Mouse (Mus musculus): Measurements from ENCODE around the gene Pold1. TPM values are rescaled to one million over a fixed set of nuclear protein-coding genes. Genes with fewer than 3 reads are reported as not detected.

The Pold1 gene
- polyA plus RNA-seq, 1 experiment from 2014 or later: 9.4 TPM

DNA sequence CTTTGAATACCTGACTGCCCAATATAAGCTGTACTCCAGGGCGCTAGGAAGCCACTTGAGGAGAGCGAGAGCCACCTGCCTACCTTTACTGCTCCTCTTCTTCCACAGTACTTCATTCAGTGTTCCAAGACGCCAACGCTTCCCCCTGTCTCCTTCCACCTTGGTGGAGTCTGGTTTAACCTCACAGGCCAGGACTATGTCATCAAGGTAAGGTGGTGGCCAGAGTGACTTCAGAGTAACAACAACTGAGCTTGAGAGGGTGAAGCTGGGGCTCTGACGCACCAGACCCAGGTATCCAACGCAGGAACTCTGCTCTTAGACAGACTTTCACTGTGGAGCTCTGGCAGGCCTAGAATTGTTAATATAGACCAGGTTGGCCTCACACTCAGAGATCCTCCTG, 37.0 kb upstream of the Pold1 start:
- Histone ChIP-seq H3K9me3 (ENCODE audit: control insufficient read depth, low read length) (no peaks in the 10 kb centered on the region), H3K4me2 (ENCODE audit: low read depth, low read length) (no peak overlapping the region), H3K36me3 (ENCODE audit: control insufficient read depth, insufficient read depth, low read length) (no peaks in the 10 kb centered on the region), H3K27me3 (ENCODE audit: control insufficient read depth, insufficient read depth, low read length) (peaks cover 3% of the 10 kb centered on the region; the same call in 1 of the 2 replicates), H3K9ac (replicated peaks; ENCODE audit: low read depth, low read length) (no peak overlapping the region), H3K4me3 (ENCODE audit: low read depth, low read length) (no peak overlapping the region), H3K4me1 (ENCODE audit: control insufficient read depth, insufficient read depth, low read length) (peaks cover 21% of the 10 kb centered on the region), H3K27ac (ENCODE audit: low read depth, low read length) (no peak overlapping the region)
- WGBS: 94% methylated on average over 6 of the region's 6 CpGs
- ATAC-seq (ENCODE audit: low read depth): no peak

GRCm38 (mm10) chr7:44584921-44585320, 36.3 kb upstream of the Pold1 start:
- Histone ChIP-seq H3K4me1 (ENCODE audit: control insufficient read depth, insufficient read depth, low read length) (peaks cover 21% of the 10 kb centered on the region), H3K27ac (ENCODE audit: low read depth, low read length) (no peak overlapping the region), H3K9ac (replicated peaks; ENCODE audit: low read depth, low read length) (no peak overlapping the region), H3K27me3 (ENCODE audit: control insufficient read depth, insufficient read depth, low read length) (peaks cover 3% of the 10 kb centered on the region; the same call in 1 of the 2 replicates), H3K4me3 (ENCODE audit: low read depth, low read length) (no peak overlapping the region), H3K36me3 (ENCODE audit: control insufficient read depth, insufficient read depth, low read length) (no peaks in the 10 kb centered on the region), H3K9me3 (ENCODE audit: control insufficient read depth, low read length) (no peaks in the 10 kb centered on the region), H3K4me2 (ENCODE audit: low read depth, low read length) (no peak overlapping the region)
- no peak for ATAC-seq (ENCODE audit: low read depth)
- 86% methylated on average over 6 of the region's 6 CpGs for WGBS

- WGBS: 83% methylated on average over 4 of the region's 4 CpGs
- Histone ChIP-seq H3K27ac (ENCODE audit: low read depth, low read length) (no peak overlapping the region), H3K36me3 (ENCODE audit: control insufficient read depth, insufficient read depth, low read length) (no peaks in the 10 kb centered on the region), H3K9me3 (ENCODE audit: control insufficient read depth, low read length) (no peaks in the 10 kb centered on the region), H3K9ac (replicated peaks; ENCODE audit: low read depth, low read length) (no peak overlapping the region), H3K4me2 (ENCODE audit: low read depth, low read length) (no peak overlapping the region), H3K27me3 (ENCODE audit: control insufficient read depth, insufficient read depth, low read length) (peaks cover 3% of the 10 kb centered on the region; the same call in 1 of the 2 replicates), H3K4me1 (ENCODE audit: control insufficient read depth, insufficient read depth, low read length) (peaks cover 17% of the 10 kb centered on the region), H3K4me3 (ENCODE audit: low read depth, low read length) (no peak overlapping the region)
- no peak for ATAC-seq (ENCODE audit: low read depth)
Observed at GRCm38 (mm10) chr7:44584265-44584804, 35.7 kb upstream of the Pold1 start.

- 93% methylated on average over 1 of the region's 1 CpGs for WGBS
Observed at GRCm38 (mm10) chr7:44583146-44583545, 34.5 kb upstream of the Pold1 start.

GRCm38 (mm10) chr7:44582709-44583108, 34.1 kb upstream of the Pold1 start:
- H3K36me3 ChIP-seq (ENCODE audit: control insufficient read depth, insufficient read depth, low read length): no peaks in the 10 kb centered on the region
- WGBS: 79% methylated on average over 5 of the region's 5 CpGs
- H3K9me3 ChIP-seq (ENCODE audit: control insufficient read depth, low read length): no peaks in the 10 kb centered on the region
- no peak overlapping the region for H3K27ac ChIP-seq (ENCODE audit: low read depth, low read length)
- no peak overlapping the region for H3K9ac ChIP-seq (replicated peaks; ENCODE audit: low read depth, low read length)
- peaks cover 5% of the 10 kb centered on the region; the same call in 1 of the 2 replicates for H3K4me1 ChIP-seq (ENCODE audit: control insufficient read depth, insufficient read depth, low read length)
- peaks cover 2% of the 10 kb centered on the region; the same call in 1 of the 2 replicates for H3K27me3 ChIP-seq (ENCODE audit: control insufficient read depth, insufficient read depth, low read length)
- H3K4me2 ChIP-seq (ENCODE audit: low read depth, low read length): no peak overlapping the region
- no peak overlapping the region for H3K4me3 ChIP-seq (ENCODE audit: low read depth, low read length)
- ATAC-seq (ENCODE audit: low read depth): no peak

More at GRCm38 (mm10) chr7:44583146-44583545, 34.5 kb upstream of the Pold1 start:
- Histone ChIP-seq H3K27ac (ENCODE audit: low read depth, low read length) (no peak overlapping the region), H3K27me3 (ENCODE audit: control insufficient read depth, insufficient read depth, low read length) (peaks cover 3% of the 10 kb centered on the region; the same call in 1 of the 2 replicates), H3K36me3 (ENCODE audit: control insufficient read depth, insufficient read depth, low read length) (no peaks in the 10 kb centered on the region), H3K9ac (replicated peaks; ENCODE audit: low read depth, low read length) (no peak overlapping the region), H3K9me3 (ENCODE audit: control insufficient read depth, low read length) (no peaks in the 10 kb centered on the region), H3K4me1 (ENCODE audit: control insufficient read depth, insufficient read depth, low read length) (peaks cover 9% of the 10 kb centered on the region), H3K4me3 (ENCODE audit: low read depth, low read length) (no peak overlapping the region), H3K4me2 (ENCODE audit: low read depth, low read length) (no peak overlapping the region)
- ATAC-seq (ENCODE audit: low read depth): no peak

DNA sequence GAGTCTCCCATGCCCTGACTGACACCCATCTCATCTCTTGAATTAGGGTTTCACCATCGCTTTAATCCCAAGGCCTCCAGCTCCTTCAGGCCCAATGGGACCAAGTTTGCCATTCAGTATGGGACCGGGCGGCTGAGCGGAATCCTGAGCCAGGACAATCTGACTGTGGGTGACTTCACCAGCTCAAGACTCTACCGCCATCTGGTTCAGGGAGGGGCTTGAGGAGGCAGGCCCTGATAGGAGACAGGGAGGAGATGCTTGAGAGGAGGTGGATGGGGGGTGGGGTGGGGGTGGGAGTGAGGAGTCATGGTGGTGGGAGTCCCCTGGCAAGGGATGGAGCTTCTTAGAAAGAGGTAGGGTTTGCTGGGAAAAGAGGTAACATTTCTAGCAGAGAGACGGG, 33.0 kb upstream of the Pold1 start:
- 78% methylated on average over 6 of the region's 6 CpGs for WGBS
- no peaks in the 10 kb centered on the region for H3K27me3 ChIP-seq (ENCODE audit: control insufficient read depth, insufficient read depth, low read length)
- H3K9ac ChIP-seq (replicated peaks; ENCODE audit: low read depth, low read length): no peak overlapping the region
- no peak for ATAC-seq (ENCODE audit: low read depth)
- H3K4me2 ChIP-seq (ENCODE audit: low read depth, low read length): no peak overlapping the region
- H3K4me1 ChIP-seq (ENCODE audit: control insufficient read depth, insufficient read depth, low read length): no peaks in the 10 kb centered on the region
- no peaks in the 10 kb centered on the region for H3K36me3 ChIP-seq (ENCODE audit: control insufficient read depth, insufficient read depth, low read length)
- H3K4me3 ChIP-seq (ENCODE audit: low read depth, low read length): no peak overlapping the region
- H3K27ac ChIP-seq (ENCODE audit: low read depth, low read length): no peak overlapping the region
- no peaks in the 10 kb centered on the region for H3K9me3 ChIP-seq (ENCODE audit: control insufficient read depth, low read length)

GRCm38 (mm10) chr7:44576333-44576844, 27.7 kb upstream of the Pold1 start:
- no peak overlapping the region for H3K4me3 ChIP-seq (ENCODE audit: low read depth, low read length)
- no peak for ATAC-seq (ENCODE audit: low read depth)
- no peaks in the 10 kb centered on the region for H3K27me3 ChIP-seq (ENCODE audit: control insufficient read depth, insufficient read depth, low read length)
- no peaks in the 10 kb centered on the region for H3K4me1 ChIP-seq (ENCODE audit: control insufficient read depth, insufficient read depth, low read length)
- H3K9ac ChIP-seq (replicated peaks; ENCODE audit: low read depth, low read length): no peak overlapping the region
- 58% methylated on average over 5 of the region's 5 CpGs for WGBS
- no peaks in the 10 kb centered on the region for H3K9me3 ChIP-seq (ENCODE audit: control insufficient read depth, low read length)
- H3K36me3 ChIP-seq (ENCODE audit: control insufficient read depth, insufficient read depth, low read length): no peaks in the 10 kb centered on the region
- no peak overlapping the region for H3K27ac ChIP-seq (ENCODE audit: low read depth, low read length)
- H3K4me2 ChIP-seq (ENCODE audit: low read depth, low read length): no peak overlapping the region

DNA sequence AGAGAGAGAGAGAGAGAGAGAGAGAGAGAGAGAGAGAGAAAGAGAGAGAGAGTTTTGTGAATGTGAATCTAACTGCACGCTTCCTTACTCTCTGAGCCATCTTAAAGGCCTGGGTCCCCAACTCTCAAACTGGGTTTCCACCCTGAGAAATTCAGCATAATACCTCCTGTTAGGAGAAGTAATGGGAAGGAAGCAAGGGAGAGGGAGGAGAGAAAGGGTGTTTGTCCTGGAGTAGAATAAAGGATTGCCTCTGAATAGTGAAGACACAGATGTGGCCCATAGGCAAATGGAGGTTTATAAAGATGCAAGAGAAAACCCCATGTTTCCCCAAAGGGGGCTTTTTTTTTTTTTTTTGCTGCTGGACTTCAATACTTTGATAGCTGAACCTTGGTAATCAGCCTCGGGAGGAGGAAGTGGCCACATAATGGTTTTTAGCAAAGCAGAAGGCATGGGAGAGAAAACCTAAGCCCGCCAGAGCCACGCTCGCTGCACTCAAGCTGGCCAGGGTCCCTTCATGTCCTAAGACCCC, 24.4 kb upstream of the Pold1 start:
- no peaks in the 10 kb centered on the region for H3K9me3 ChIP-seq (ENCODE audit: control insufficient read depth, low read length)
- no peaks in the 10 kb centered on the region for H3K36me3 ChIP-seq (ENCODE audit: control insufficient read depth, insufficient read depth, low read length)
- H3K27me3 ChIP-seq (ENCODE audit: control insufficient read depth, insufficient read depth, low read length): no peaks in the 10 kb centered on the region
- H3K27ac ChIP-seq (ENCODE audit: low read depth, low read length): no peak overlapping the region
- no peak for ATAC-seq (ENCODE audit: low read depth)
- H3K4me3 ChIP-seq (ENCODE audit: low read depth, low read length): no peak overlapping the region
- H3K9ac ChIP-seq (replicated peaks; ENCODE audit: low read depth, low read length): no peak overlapping the region
- no peaks in the 10 kb centered on the region for H3K4me1 ChIP-seq (ENCODE audit: control insufficient read depth, insufficient read depth, low read length)
- WGBS: 79% methylated on average over 5 of the region's 5 CpGs
- H3K4me2 ChIP-seq (ENCODE audit: low read depth, low read length): no peak overlapping the region

GRCm38 (mm10) chr7:44572213-44572701, 23.6 kb upstream of the Pold1 start, which contains the start of gene Napsa:
Napsa (plus strand) TSS chr7:44572380.
- H3K4me3 ChIP-seq (ENCODE audit: low read depth, low read length): no peak within 1 kb of the TSS
- no peaks in the 10 kb centered on the region for H3K4me1 ChIP-seq (ENCODE audit: control insufficient read depth, insufficient read depth, low read length)
- H3K27me3 ChIP-seq (ENCODE audit: control insufficient read depth, insufficient read depth, low read length): no peaks in the 10 kb centered on the region
- no peak within 1 kb of the TSS for H3K4me2 ChIP-seq (ENCODE audit: low read depth, low read length)
- no peaks in the 10 kb centered on the region for H3K36me3 ChIP-seq (ENCODE audit: control insufficient read depth, insufficient read depth, low read length)
- H3K27ac ChIP-seq (ENCODE audit: low read depth, low read length): no peak within 1 kb of the TSS
- no peak for ATAC-seq (ENCODE audit: low read depth)
- no peak within 1 kb of the TSS for H3K9ac ChIP-seq (replicated peaks; ENCODE audit: low read depth, low read length)
- no peaks in the 10 kb centered on the region for H3K9me3 ChIP-seq (ENCODE audit: control insufficient read depth, low read length)
- WGBS: 37% methylated on average over 7 of the region's 7 CpGs

All from neural tube, embryonic 14.5 days (tissue).